Comparison of ENCODE assay signal across 19 mouse cellular contexts in the genomic region with DNA sequence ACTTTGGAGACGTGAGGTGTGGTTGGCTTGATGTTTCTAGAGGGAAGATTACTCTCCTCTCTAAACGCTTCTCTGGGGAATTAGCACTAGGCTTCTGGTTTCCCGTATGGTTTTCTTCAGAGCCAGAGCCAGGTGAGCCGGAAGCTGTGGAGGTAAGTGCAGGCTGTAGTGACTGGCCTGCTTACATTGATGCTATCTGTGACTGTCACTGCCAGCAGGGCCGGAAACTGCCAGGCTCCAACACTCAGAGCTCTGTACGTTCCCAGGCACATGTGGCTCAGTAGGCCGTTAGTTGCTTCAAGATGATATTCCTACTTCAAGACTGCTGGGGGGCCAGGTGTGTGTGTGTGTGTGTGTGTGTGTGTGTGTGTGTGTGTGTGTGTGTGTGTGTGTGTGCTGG. TPM values are rescaled to one million over a fixed set of nuclear protein-coding genes. Genes with fewer than 3 reads are reported as not detected.
DNase-seq lines count a peak whose midpoint lies in the region; ATAC-seq and TF ChIP-seq lines count a peak whose summit lies in the region.
"Had no signal": no experiment of that assay in that cellular context is flagged by ENCODE, and none has a peak within 500 bp of the region (broad histone marks: within the 10 kb centered on the region; RNA-seq: fewer than 3 reads in every experiment).

No protein-coding gene starts in this region.

- no peak overlapping the region for H3K4me3 ChIP-seq in heart, embryonic 11.5 days (ENCODE audit: low read depth, low read length)
- H3K4me3 ChIP-seq in left cerebral cortex, adult 2 months: no peak overlapping the region
- H3K4me3 ChIP-seq: erythroblast, embryonic 14.5 days; limb, embryonic 10.5 days; neural tube, embryonic 12.5 days had no signal

- intact Hi-C loops in left cerebral cortex, adult 2 months (cut with DNase I): no loop called here

- peak overlapping the region; percentile 16 for H3K27ac ChIP-seq in heart, embryonic 11.5 days (ENCODE audit: low read depth, low read length)
- H3K27ac ChIP-seq in left cerebral cortex, adult 2 months: peak overlapping the region; percentile 28; the same call in 1 of the 2 replicates
- H3K27ac ChIP-seq: hindbrain, embryonic 14.5 days; limb, embryonic 10.5 days; neural tube, embryonic 12.5 days had no signal

- 70% methylated on average over 7 of the region's 7 CpGs for WGBS in heart, embryonic 11.5 days (ENCODE audit: insufficient replicate concordance)

- TF ChIP-seq CTCF in left cerebral cortex, adult 2 months (IDR thresholded peaks at IDR 0.05): no peak

- H3K36me3 ChIP-seq in heart, embryonic 11.5 days (ENCODE audit: control insufficient read depth, insufficient read depth, low read length): no peaks in the 10 kb centered on the region

- peaks cover 47% of the 10 kb centered on the region for H3K4me1 ChIP-seq in heart, embryonic 11.5 days (ENCODE audit: control insufficient read depth, insufficient read depth, low read length)

- no peak for DNase-seq in heart, adult 11 months
- DNase-seq in left cerebral cortex, adult 2 months (ENCODE audit: extremely low spot score in 1 of 2, low spot score in 2 of 2): no peak
- no peak for DNase-seq in left cerebral cortex, adult 11 months (ENCODE audit: low spot score)
- DNase-seq in MN1 (ENCODE audit: low spot score): peak; percentile 42
- peak; percentile 51 for DNase-seq in thymus, postnatal 14 days
- no peak for DNase-seq in frontal cortex, postnatal 36 days (ENCODE audit: low spot score in 2 of 2)
- DNase-seq: adrenal gland, postnatal 25 days; B cell, adult 2 months; cerebellum, postnatal 14 days; forebrain, postnatal 0 days; gastrocnemius, postnatal 36 days; kidney, adult 18-20 months; layer of hippocampus, postnatal 36 days; lung, postnatal 14 days had no signal

- no peaks in the 10 kb centered on the region for H3K9me3 ChIP-seq in heart, embryonic 11.5 days (replicated peaks; ENCODE audit: control insufficient read depth, low read length)
- H3K9me3 ChIP-seq: limb, embryonic 10.5 days; neural tube, embryonic 12.5 days had no signal

- H3K27me3 ChIP-seq in heart, embryonic 11.5 days (ENCODE audit: control insufficient read depth, insufficient read depth, low read length): no peaks in the 10 kb centered on the region
- H3K27me3 ChIP-seq: neural tube, embryonic 12.5 days had no signal

- no peak for ATAC-seq in heart, embryonic 11.5 days (replicated peaks; ENCODE audit: insufficient number of reproducible peaks, low FRiP score, low TSS enrichment)
- ATAC-seq: forebrain, postnatal 0 days had no signal

- no peak overlapping the region for H3K9ac ChIP-seq in heart, embryonic 11.5 days (ENCODE audit: low read depth, low read length)
- H3K9ac ChIP-seq: forebrain, postnatal 0 days; hindbrain, embryonic 14.5 days; neural tube, embryonic 12.5 days had no signal

- no peak overlapping the region for H3K4me2 ChIP-seq in heart, embryonic 11.5 days
- H3K4me2 ChIP-seq: hindbrain, embryonic 14.5 days; neural tube, embryonic 12.5 days had no signal

RNA-seq across cellular contexts. Expression of gene Dusp1, which starts 32.2 kb away (rescaled TPM):
- 30.0 and 33.9 TPM in 2 replicates for polyA plus RNA-seq in heart, embryonic 11.5 days (2014; fragmentation: Nextera tagmentation; extraction: Ambion mirVana)
- total RNA-seq in left cerebral cortex, adult 2 months (2021): 10 to 100 TPM; 58.0 to 65.6 TPM

RNA-seq across cellular contexts. Expression of gene Ergic1, which starts 32.9 kb away (rescaled TPM):
- 147 TPM in 2 replicates for polyA plus RNA-seq in heart, embryonic 11.5 days (2014; fragmentation: Nextera tagmentation; extraction: Ambion mirVana)
- 100 to 1,000 TPM; 144 to 149 TPM for total RNA-seq in left cerebral cortex, adult 2 months (2021)

Comparison
In these comparisons a context has a peak if more than half of its experiments do, and no peak if none do; other contexts are left out.
1. DNase-seq: peak in MN1 (single experiment) and thymus, postnatal 14 days (single experiment); none in heart, adult 11 months (single experiment), left cerebral cortex, adult 2 months (0 of 2), left cerebral cortex, adult 11 months (single experiment) and frontal cortex, postnatal 36 days (0 of 2).